14 mouse cellular contexts compared by ENCODE assay signal in genomic region chr3:127428527-127428926, GRCm38 (mm10).
DNase-seq lines count a peak whose midpoint lies in the region; ATAC-seq and TF ChIP-seq lines count a peak whose summit lies in the region.
"Had no signal": no experiment of that assay in that cellular context is flagged by ENCODE, and none has a peak within 500 bp of the region (broad histone marks: within the 10 kb centered on the region; RNA-seq: fewer than 3 reads in every experiment).

No protein-coding gene starts in this region.

- H3K4me1 ChIP-seq in forebrain, postnatal 0 days (ENCODE audit: insufficient read depth), result no peaks in the 10 kb centered on the region
- no peaks in the 10 kb centered on the region for H3K4me1 ChIP-seq in forebrain, embryonic 15.5 days
- no peaks in the 10 kb centered on the region for H3K4me1 ChIP-seq in E14TG2a.4 (replicated peaks; ENCODE audit: low read depth, low read length)
- H3K4me1 ChIP-seq: liver, embryonic 13.5 days; stomach, embryonic 15.5 days had no signal

- H3K27ac ChIP-seq in forebrain, postnatal 0 days (ENCODE audit: low read depth, low read length), result no peak overlapping the region
- H3K27ac ChIP-seq in forebrain, embryonic 15.5 days (replicated peaks), result no peak overlapping the region
- no peak overlapping the region for H3K27ac ChIP-seq in left cerebral cortex, adult 2 months
- H3K27ac ChIP-seq: liver, embryonic 13.5 days; stomach, embryonic 15.5 days had no signal

- no peaks in the 10 kb centered on the region for H3K9me3 ChIP-seq in forebrain, postnatal 0 days (ENCODE audit: low read length)
- H3K9me3 ChIP-seq in forebrain, embryonic 15.5 days, result no peaks in the 10 kb centered on the region
- no peaks in the 10 kb centered on the region for H3K9me3 ChIP-seq in E14TG2a.4 (ENCODE audit: low read length)
- H3K9me3 ChIP-seq: liver, embryonic 13.5 days; stomach, embryonic 15.5 days had no signal

- ATAC-seq in forebrain, postnatal 0 days, result no peak
- no peak for ATAC-seq in forebrain, embryonic 15.5 days (replicated peaks)
- peak; percentile 32; the same call in 1 of the 2 replicates for ATAC-seq in common myeloid progenitor, adult 5-6 weeks (replicated peaks; ENCODE audit: low read depth, poor library complexity, severe bottlenecking)
- ATAC-seq: activated CD4-positive, CD25-positive, alpha-beta regulatory T cell, adult 4 months had no signal

- TF ChIP-seq CTCF in forebrain, postnatal 0 days (IDR thresholded peaks at IDR 0.05; ENCODE audit: low read depth), result peak; percentile 58
- TF ChIP-seq CTCF in left cerebral cortex, adult 2 months (IDR thresholded peaks at IDR 0.05), result peak; percentile 58
- TF ChIP-seq CTCF in E14TG2a.4 (conservative IDR thresholded peaks at IDR 0.05; ENCODE audit: low read length), result peak; percentile 32; the same call in 1 of the 2 replicates

- H3K9ac ChIP-seq in forebrain, postnatal 0 days, result no peak overlapping the region
- H3K9ac ChIP-seq in forebrain, embryonic 15.5 days (replicated peaks), result no peak overlapping the region
- H3K9ac ChIP-seq: liver, embryonic 13.5 days; stomach, embryonic 15.5 days had no signal

- no peaks in the 10 kb centered on the region for H3K27me3 ChIP-seq in forebrain, postnatal 0 days (ENCODE audit: insufficient read depth, low read length)
- H3K27me3 ChIP-seq in forebrain, embryonic 15.5 days, result no peaks in the 10 kb centered on the region
- H3K27me3 ChIP-seq in E14TG2a.4 (ENCODE audit: insufficient read depth, low read length), result peaks cover 6% of the 10 kb centered on the region; the same call in 1 of the 2 replicates
- H3K27me3 ChIP-seq: liver, embryonic 13.5 days; stomach, embryonic 15.5 days had no signal

- 90% methylated on average over 3 of the region's 3 CpGs for WGBS in forebrain, postnatal 0 days
- WGBS in forebrain, embryonic 15.5 days, result 88% methylated on average over 3 of the region's 3 CpGs

- intact Hi-C loops in left cerebral cortex, adult 2 months (cut with DNase I), result loop anchor here (5.0 kb wide), 1 partner anchor 106 kb away; no protein-coding TSS in a partner anchor
- intact Hi-C loops in left cerebral cortex, postnatal 25 days (cut with DNase I), result loop anchor here (5.0 kb wide), 1 partner anchor 106 kb away; no protein-coding TSS in a partner anchor

- no peak overlapping the region for H3K4me3 ChIP-seq in forebrain, postnatal 0 days (ENCODE audit: low read depth, low read length)
- no peak overlapping the region for H3K4me3 ChIP-seq in forebrain, embryonic 15.5 days
- no peak overlapping the region for H3K4me3 ChIP-seq in left cerebral cortex, adult 2 months
- H3K4me3 ChIP-seq in E14TG2a.4 (replicated peaks; ENCODE audit: low read length), result no peak overlapping the region
- H3K4me3 ChIP-seq: liver, embryonic 13.5 days; stomach, embryonic 15.5 days had no signal

- no peaks in the 10 kb centered on the region for H3K36me3 ChIP-seq in forebrain, postnatal 0 days (ENCODE audit: insufficient read depth)
- no peaks in the 10 kb centered on the region for H3K36me3 ChIP-seq in forebrain, embryonic 15.5 days
- H3K36me3 ChIP-seq in E14TG2a.4 (ENCODE audit: insufficient read depth, low read length), result no peaks in the 10 kb centered on the region
- H3K36me3 ChIP-seq: liver, embryonic 13.5 days; stomach, embryonic 15.5 days had no signal

- DNase-seq in forebrain, postnatal 0 days, result no peak
- DNase-seq in left cerebral cortex, adult 2 months (ENCODE audit: extremely low spot score in 1 of 2, low spot score in 2 of 2), result no peak
- DNase-seq in left cerebral cortex, postnatal 25 days (ENCODE audit: low spot score in 2 of 2), result no peak
- DNase-seq in layer of hippocampus, adult 11-12 months (ENCODE audit: low spot score), result no peak
- no peak for DNase-seq in testis, postnatal 14 days (ENCODE audit: low spot score)
- DNase-seq: cerebellum, adult 9-11 months; kidney, adult 11 months; liver, embryonic 13.5 days; thymus, postnatal 36 days had no signal

- H3K4me2 ChIP-seq in forebrain, postnatal 0 days (ENCODE audit: low read depth), result no peak overlapping the region
- H3K4me2 ChIP-seq in forebrain, embryonic 15.5 days (replicated peaks), result no peak overlapping the region
- H3K4me2 ChIP-seq: liver, embryonic 13.5 days; stomach, embryonic 15.5 days had no signal
